Mouse (Mus musculus) cortical plate, adult 2 months (tissue): ENCODE measurements around the gene 6430571L13Rik. TPM values are rescaled to one million over a fixed set of nuclear protein-coding genes. Genes with fewer than 3 reads are reported as not detected.
A peak's percentile ranks its signal among the peaks of the same experiment; 100 is the strongest.

ENCODE experiments used
- H3K27ac ChIP-seq: fragments of 200-500 bp; 2 replicates; pipeline ENCODE4 v1.5.1; 2012; ENCODE audit warnings: low read length, control low read depth, inconsistent platforms; ENCODE audit not compliant: insufficient read depth
- H3K4me1 ChIP-seq: fragments of 200-500 bp; 2 replicates; pipeline ENCODE4 v1.6.1; 2011; ENCODE audit warnings: low read length; ENCODE audit not compliant: control insufficient read depth, insufficient read depth
- H3K4me3 ChIP-seq: fragments of 200-500 bp; 2 replicates; pipeline ENCODE4 v1.5.1; 2011; ENCODE audit warnings: mild to moderate bottlenecking, low read length, control low read depth; ENCODE audit not compliant: insufficient read depth
- CTCF ChIP-seq: fragments of 200-500 bp; IDR thresholded peaks from 2 replicates; pipeline ENCODE4 v1.5.1; 2011; ENCODE audit warnings: mild to moderate bottlenecking, control low read depth, low read length; ENCODE audit not compliant: insufficient read depth; ENCODE audit errors: extremely low read depth
- POLR2A ChIP-seq: fragments of 200-500 bp; IDR thresholded peaks from 2 replicates; pipeline ENCODE4 v1.6.1; 2011; ENCODE audit warnings: mild to moderate bottlenecking, low read length, control low read depth; ENCODE audit not compliant: insufficient read depth; ENCODE audit errors: extremely low read depth
- polyA plus RNA-seq: library from polyadenylated mRNA; depleted of rRNA; stranded (reverse); fragments of >200 nt; gene quantifications from 2 replicates; pipeline ENCODE4 v1.2.3, GENCODE M21; 2012; rRNA removed

6430571L13Rik gene
- polyA plus RNA-seq, 1 experiment: 5.2 TPM

- Histone ChIP-seq H3K4me3 (peak overlapping the region; percentile 44), H3K4me1 (no peaks in the 10 kb centered on the region), H3K27ac (no peak overlapping the region)
- no peak for TF ChIP-seq CTCF
- TF ChIP-seq POLR2A: no peak
These were observed 60.4 kb downstream of the 6430571L13Rik start for GRCm38 (mm10) chr9:107400666-107401285.

Other genes starting within 250 kb of the 6430571L13Rik start
- gene Dock3, start 108.7 kb upstream of the 6430571L13Rik start, polyA plus RNA-seq: 188 TPM in 2 replicates
- gene Mapkapk3, start 50.7 kb upstream of the 6430571L13Rik start, polyA plus RNA-seq: 4.4 and 5.1 TPM in 2 replicates
- 4.6 and 5.7 TPM in 2 replicates for gene Cish, start 44.6 kb upstream of the 6430571L13Rik start, polyA plus RNA-seq
- gene Hemk1, start 2.3 kb upstream of the 6430571L13Rik start, polyA plus RNA-seq: 33.0 and 33.7 TPM in 2 replicates
- 29.2 and 32.9 TPM in 2 replicates for gene Cacna2d2, start 59.0 kb downstream of the 6430571L13Rik start, polyA plus RNA-seq
- gene Tmem115, start 193.3 kb downstream of the 6430571L13Rik start, polyA plus RNA-seq: 35.4 and 36.5 TPM in 2 replicates
- 29.5 and 31.3 TPM in 2 replicates for gene Cyb561d2, start 201.6 kb downstream of the 6430571L13Rik start, polyA plus RNA-seq
- gene Nprl2, start 201.6 kb downstream of the 6430571L13Rik start, polyA plus RNA-seq: 66.7 and 67.2 TPM in 2 replicates
- 6.0 and 6.7 TPM in 2 replicates for gene Zmynd10, start 206.7 kb downstream of the 6430571L13Rik start, polyA plus RNA-seq
- 24.4 and 24.5 TPM in 2 replicates for gene Rassf1, start 211.0 kb downstream of the 6430571L13Rik start, polyA plus RNA-seq
- gene Tusc2, start 222.7 kb downstream of the 6430571L13Rik start, polyA plus RNA-seq: 139 and 143 TPM in 2 replicates
- gene Hyal2, start 227.3 kb downstream of the 6430571L13Rik start, polyA plus RNA-seq: 9.7 and 10.3 TPM in 2 replicates
- gene Hyal1, start 236.3 kb downstream of the 6430571L13Rik start, polyA plus RNA-seq: 5.0 and 5.7 TPM in 2 replicates
- 13.8 and 13.9 TPM in 2 replicates for gene Naa80, start 238.3 kb downstream of the 6430571L13Rik start, polyA plus RNA-seq
- 0.44 and 0.48 TPM in 2 replicates for gene Hyal3, start 240.2 kb downstream of the 6430571L13Rik start, polyA plus RNA-seq
- 16.3 and 18.6 TPM in 2 replicates for gene Ifrd2, start 247.0 kb downstream of the 6430571L13Rik start, polyA plus RNA-seq